Mouse (Mus musculus) splenic B cell, adult 2 months (primary cell): ENCODE measurements around the gene Grxcr1.

Experiments
- DNase-seq: peaks from one replicate; pipeline ENCODE4 v3.0.0-alpha.2; 2011; ENCODE audit warnings: low read depth, low spot score
- H3K27me3 ChIP-seq: 2 replicates; pipeline ENCODE4 v1.6.1; 2012; ENCODE audit warnings: mild to moderate bottlenecking, low read length, moderate library complexity, mixed read lengths; ENCODE audit not compliant: control insufficient read depth, poor library complexity, insufficient read depth, severe bottlenecking
- H3K36me3 ChIP-seq: 2 replicates; pipeline ENCODE4 v1.6.1; 2012; ENCODE audit warnings: mild to moderate bottlenecking, low read length, moderate library complexity, mixed read lengths; ENCODE audit not compliant: control insufficient read depth, poor library complexity, insufficient read depth, severe bottlenecking

Grxcr1 gene

GRCm38 (mm10) chr5:68128821-68129608 is 97.4 kb downstream of the Grxcr1 start:
- H3K27me3 ChIP-seq, result no peaks in the 10 kb centered on the region
- no peaks in the 10 kb centered on the region for H3K36me3 ChIP-seq
- DNase-seq, result no peak

- Histone ChIP-seq H3K27me3 (peaks cover 2% of the 10 kb centered on the region; the same call in 1 of the 2 replicates), H3K36me3 (no peaks in the 10 kb centered on the region)
- DNase-seq, result no peak
Observed at GRCm38 (mm10) chr5:68146818-68147217, 115.2 kb downstream of the Grxcr1 start.

GRCm38 (mm10) chr5:68149946-68150345 is 118.3 kb downstream of the Grxcr1 start:
- DNase-seq, result no peak
- peaks cover 2% of the 10 kb centered on the region; the same call in 1 of the 2 replicates for H3K27me3 ChIP-seq
- H3K36me3 ChIP-seq, result no peaks in the 10 kb centered on the region

- H3K27me3 ChIP-seq, result peaks cover 2% of the 10 kb centered on the region; the same call in 1 of the 2 replicates
- DNase-seq, result no peak
- H3K36me3 ChIP-seq, result no peaks in the 10 kb centered on the region
Observed at GRCm38 (mm10) chr5:68150347-68151043, 118.9 kb downstream of the Grxcr1 start.

- no peaks in the 10 kb centered on the region for H3K27me3 ChIP-seq
- no peak for DNase-seq
- no peaks in the 10 kb centered on the region for H3K36me3 ChIP-seq
Observed at GRCm38 (mm10) chr5:68162503-68162902, 130.9 kb downstream of the Grxcr1 start.

- Histone ChIP-seq H3K36me3 (no peaks in the 10 kb centered on the region), H3K27me3 (no peaks in the 10 kb centered on the region)
- DNase-seq, result no peak
Observed at GRCm38 (mm10) chr5:68165954-68166353, 134.3 kb downstream of the Grxcr1 start.
